Mouse (Mus musculus) thymus, postnatal 4 days (tissue): Measurements from ENCODE around the gene Ptger2.

ENCODE experiments used
- DNase-seq: peaks from one replicate; pipeline ENCODE4 v3.0.0; 2021

Gene Ptger2

GRCm38 (mm10) chr14:45049689-45050418, 61.9 kb downstream of the Ptger2 start:
- no peak for DNase-seq

GRCm38 (mm10) chr14:45050419-45050776, 62.4 kb downstream of the Ptger2 start:
- no peak for DNase-seq

- DNase-seq = no peak
Observed at GRCm38 (mm10) chr14:45051116-45051515, 63.1 kb downstream of the Ptger2 start.
